Mouse (Mus musculus) cerebellum, postnatal 14 days (tissue): ENCODE measurements at regions not wholly inside any gene's neighbourhood (a gene's known extent, or its start where the extent isn't known, plus 50 kb on each side); places are given as distances from the start of the nearest gene placed in this dataset.
A peak's percentile ranks its signal among the peaks of the same experiment; 100 is the strongest.

ENCODE experiments used
- DNase-seq, 2 experiments: peaks; one replicate each; pipeline ENCODE4 v3.0.0; 2021; ENCODE audit warnings: mixed read lengths in 2 of 2

DNA sequence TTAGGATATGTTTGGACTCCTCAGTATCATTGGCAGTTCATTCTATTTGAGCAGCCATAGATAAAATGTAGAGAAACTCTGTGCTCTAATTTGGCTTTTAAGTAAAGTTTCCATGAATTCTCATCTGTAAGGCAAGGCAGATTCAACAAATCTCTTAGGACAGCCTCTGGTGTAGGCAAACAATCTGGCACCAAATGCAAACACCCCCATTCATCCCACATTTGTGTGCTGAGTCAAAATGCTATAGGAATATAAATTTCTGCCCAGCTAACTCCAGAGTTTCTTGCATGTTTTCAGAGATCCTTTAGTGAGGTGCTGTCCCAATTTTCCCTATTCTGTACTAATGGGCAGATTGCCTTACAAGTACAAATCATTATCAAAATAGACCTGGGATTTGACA is 695.7 kb upstream of the Kif18a start:
- no peak for DNase-seq

DNA sequence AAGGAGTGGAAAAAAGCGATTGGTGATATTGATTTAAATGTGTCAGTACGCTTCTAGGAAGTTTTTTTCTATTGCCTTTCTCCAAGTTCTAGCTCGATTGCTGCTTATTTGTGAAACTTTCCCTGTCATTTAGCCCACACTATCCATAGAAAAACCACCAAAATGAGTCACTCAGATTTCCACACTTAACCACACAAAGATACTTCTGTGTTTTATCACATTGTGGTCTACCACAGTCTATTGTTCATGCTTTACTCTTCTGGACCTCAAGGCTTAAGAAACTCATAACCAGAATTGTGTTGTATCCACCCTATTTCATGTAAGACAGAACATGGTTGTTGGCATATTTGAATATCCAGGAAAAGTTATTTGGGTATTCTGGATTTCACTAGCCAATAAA is 687.0 kb upstream of the Kif18a start:
- DNase-seq = no peak

DNA sequence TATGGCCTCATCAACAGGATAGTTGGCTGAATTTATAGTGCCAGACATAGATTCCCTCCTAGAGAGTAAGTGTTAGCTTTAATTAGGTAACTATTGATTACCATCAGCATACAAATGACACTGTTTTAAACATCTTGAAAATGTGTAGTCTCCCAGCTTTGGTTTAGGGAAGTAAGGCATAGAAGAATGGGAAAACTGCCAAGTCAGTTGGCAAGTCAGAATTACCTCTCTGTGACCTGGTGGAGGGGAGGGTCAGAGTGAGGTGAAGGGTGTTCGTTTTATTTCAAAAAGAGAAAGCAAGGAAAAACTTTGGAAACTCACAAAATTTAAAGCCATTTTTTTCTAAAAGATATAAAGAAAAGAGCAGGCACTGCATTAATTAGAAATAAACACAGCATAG is 680.2 kb upstream of the Kif18a start:
- no peak for DNase-seq

DNA sequence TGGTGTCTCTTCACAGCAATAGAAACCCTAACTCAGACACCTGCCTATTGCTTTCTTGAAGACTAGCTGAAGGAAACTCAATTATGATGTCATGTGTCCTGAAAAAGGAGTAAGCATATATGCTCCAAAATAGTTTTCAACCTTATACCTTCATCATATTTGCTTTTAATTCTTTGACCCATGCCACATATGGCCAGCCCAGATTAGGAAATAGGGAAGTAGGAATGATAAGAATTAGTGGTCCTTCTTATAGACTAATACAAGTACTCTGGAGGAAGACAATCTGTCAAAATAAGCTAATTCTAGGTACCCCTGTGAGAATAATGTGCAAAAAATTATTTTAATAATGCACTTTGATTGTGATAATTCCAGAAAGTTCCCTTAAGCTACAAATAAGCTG is 661.0 kb upstream of the Kif18a start:
- no peak for DNase-seq

DNA sequence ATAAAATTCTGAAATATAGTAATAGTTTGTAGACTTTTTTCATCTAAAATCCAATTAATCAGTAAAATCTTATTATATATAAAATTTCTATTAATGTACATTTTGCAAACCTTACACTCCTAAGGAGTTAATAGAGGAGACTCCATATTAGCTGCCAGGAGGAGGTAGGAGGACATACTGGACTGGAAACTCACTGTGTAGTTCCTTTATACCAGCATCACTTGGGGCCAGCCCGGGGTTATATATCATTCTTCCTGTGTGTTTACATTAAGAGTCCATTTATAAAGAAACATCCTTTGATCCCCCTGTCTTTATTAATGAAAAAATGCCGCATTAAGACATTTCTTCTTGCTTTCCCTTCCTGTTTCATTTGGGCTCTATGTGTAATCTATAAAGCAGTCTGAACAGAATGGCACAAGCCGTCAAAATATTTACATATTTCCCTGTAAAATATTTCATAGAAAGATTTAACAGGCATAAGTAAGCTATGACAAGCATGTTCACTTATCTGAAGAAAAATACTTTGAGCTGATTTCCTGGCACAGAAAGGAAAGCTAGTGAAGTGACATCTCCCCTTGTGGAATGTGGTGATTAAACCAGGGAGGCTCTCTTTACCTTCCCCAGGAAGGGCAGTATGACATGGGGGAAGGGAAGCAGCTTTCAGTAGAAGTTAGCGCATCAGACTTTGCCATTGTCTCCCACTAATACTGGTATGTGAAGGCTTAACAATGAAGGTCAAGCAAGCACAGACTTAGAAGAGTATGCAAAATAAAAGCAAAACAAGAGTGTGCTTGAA is 658.0 kb upstream of the Kif18a start:
- DNase-seq = no peak

DNA sequence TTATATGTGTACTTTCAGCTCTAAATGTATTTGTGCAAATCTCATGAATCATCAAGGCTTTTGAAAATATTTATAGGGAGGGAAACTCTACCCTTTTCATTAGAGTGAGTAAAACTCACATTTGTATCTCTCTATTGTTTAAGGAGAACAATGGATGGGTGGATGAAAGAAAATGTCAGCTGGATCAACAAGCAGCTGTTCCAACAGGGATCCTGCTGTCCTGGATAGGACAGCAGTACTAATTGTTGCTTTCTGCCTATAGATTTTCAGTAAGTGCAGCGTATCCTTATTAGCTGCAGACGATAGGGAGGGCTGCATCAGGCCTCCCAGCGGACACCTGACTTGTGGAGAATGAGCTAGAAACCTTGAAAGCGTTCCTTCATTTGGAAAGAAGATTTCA is 644.9 kb upstream of the Kif18a start:
- DNase-seq = no peak

DNA sequence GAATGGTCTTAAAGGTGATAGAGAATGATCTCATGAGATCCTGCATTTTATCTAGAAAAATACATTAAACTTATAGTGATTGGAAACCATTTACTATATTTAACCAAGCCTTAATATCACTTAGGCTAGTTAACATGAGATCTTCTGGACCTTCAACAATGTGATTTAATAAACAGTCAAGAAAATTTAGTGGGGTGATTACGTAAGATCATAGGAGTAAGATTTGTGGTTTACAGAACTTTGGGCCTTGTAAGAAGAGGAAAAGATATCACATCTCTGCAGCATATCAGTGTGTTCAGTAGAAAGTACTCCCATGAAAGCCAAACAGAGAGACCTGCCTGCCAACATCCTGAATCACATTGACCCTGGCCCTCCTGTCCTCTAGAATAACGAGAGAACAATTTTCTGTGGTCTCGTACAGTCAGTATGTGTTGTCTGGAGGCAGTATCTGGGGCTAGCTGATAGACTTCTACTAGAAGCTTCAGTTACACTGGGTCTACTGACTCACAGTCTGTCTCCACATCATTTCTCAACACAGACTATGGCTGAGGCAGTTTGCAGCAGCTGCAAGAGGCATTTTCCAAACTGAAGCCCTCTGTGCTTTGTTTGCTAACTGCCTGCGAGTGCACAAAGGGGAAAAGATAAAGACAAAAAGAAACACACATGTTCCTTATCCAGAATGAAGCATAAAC is 619.7 kb upstream of the Kif18a start:
- no peak for DNase-seq

DNA sequence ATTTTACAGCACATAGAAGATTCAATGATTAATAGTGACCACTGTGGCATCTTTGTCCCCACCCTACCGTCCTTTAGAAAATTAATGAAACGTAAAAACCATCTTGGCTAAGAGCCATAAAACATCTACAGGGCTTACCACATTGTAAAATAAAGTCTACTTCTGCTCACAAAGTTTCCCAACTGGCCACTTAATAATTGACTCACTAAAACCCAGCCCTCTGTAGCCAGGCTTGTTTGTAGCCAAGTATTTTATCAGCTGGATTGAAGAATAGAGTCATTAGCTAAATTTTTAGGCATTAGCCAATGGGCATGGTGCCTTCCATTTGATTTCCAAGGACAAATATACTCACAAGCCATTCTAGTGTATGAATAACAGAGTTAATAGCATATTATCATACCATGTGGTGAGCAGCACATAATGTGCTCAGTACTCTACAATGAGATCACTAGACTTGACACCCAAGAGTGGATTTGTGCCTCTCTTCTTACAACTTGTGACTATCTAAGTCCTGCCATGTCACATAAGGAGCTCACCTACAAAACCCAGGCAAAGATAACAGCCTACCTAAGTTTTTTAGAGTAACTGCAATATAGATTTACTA is 602.7 kb upstream of the Kif18a start:
- DNase-seq = no peak

DNA sequence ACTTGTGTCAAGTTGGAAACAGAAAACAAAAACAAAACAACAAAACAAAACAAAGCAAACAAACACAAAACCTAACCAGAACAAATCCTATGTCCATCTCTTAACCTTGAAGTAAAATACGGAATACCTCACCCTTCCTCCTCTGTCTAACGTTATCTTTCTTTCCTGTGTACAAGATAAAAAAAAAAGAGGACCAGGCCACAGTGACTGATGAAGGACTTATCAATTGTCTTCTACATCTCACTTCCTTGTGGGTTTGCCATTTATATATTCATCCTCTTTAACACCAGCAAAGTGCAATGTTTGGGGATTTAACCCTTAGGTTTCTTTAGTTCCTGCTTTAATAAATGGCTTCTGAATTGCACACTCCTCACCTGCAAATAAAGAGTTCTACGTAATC is 599.0 kb upstream of the Kif18a start:
- no peak for DNase-seq

DNA sequence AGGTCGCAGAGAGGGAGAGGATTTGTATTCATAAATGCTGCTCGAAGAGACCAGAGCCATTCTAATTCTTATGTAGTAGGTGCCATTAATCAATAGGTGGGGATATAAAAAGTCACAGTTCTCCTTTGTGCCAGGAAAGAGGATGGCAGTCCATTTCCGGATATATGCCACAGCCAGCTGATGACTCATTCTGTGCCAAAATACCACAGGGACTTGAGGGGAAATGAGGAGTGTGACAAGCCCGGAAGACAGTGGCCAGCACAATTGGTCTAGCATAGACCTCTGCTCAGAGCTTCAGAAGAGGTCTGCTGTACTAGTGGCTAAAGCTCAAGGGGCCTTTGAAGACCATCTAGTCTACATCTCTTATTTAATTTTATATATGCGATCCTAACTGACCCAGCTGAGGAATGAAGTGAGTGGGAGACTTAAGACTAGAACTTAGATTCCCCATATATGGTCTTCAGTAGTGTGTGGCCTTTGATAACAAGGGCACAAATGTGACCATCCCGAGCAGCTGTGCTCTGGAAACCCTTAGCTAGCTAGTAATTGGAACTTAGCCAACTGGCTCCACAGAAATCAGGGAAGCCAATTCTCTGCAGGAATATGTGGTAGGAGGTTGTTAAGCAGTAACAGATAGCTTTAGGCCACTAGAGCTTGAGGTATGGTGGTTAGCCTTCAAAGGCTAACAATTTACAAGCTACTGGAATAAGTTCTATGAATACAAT is 594.4 kb upstream of the Kif18a start:
- DNase-seq = peak; percentile 26 to 33

DNA sequence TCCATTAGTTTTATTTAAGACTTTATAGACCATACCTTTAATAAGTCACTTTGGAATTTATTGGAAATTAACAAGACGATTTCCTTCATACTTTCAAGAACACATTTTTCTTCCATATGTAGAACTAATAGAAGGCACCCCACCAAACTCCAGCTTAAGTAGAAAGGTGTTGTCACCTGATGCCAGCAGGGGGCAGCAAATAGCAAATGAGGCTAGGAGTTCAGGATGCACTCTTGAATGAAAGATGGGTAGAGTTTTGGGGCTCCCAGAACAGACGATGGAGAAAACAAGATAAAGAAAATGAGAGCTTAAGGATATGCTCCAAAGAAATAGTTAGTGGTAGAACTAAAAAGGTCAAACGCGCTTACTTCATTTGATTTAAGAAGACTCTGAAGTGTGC is 590.4 kb upstream of the Kif18a start:
- peak; percentile 61 to 73 for DNase-seq

DNA sequence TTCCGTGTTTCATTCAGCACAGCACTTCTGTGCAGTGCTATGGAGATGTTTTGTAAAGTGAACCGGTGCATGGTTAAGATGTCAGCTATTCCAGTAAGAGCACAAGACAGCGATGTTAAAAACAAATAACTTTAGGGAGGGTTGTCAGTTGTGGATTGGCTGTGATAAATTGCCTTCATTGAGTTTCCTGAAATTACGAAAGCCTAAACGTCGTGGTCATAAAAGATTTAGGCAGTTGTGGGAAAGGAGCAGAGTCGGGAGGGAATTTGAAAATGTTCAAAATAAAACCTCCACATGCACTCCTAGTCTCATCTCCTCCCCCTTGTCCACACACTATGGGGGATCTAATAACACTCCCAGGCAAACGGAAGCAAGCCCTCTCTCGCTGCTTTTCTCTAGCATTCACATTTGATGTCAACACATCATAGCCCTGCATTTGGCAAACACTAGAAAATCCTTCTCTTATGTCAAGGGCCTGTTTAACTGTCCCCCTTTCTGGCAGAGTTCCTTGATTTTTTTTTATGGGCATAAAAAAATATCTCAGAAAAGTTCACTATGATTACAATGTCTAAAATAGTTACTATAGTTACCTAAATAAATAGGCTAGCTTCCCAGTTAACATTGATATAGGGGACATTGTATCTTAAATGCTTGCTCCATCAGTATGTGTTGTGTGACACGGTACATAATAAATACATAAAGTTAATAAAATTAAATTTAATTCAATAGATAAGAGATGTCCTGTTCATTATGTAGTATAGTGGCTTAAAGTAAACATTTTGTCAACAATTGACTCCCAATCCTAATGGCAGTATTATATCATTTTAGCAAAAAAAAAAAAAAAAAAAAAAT is 589.2 kb upstream of the Kif18a start:
- DNase-seq = no peak

DNA sequence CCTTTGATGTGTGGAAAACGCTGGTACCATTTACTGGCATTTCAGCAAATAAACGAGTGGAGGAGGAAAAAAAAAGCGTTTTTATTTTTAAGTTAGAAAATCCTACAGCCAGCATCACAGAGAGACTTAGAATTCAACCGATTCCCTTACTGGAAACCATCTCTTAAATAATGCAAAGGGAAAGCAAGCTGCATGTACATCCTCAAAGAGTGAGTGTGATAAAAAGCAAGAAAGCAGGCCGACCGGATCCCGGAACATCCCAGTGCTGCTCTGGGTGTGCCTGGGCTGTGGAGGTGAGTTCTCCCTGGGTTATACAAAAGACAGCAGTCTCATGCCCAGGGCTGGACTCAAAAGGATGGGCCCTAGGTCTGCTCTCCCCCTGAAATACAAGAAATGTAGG is 579.2 kb upstream of the Kif18a start:
- no peak for DNase-seq

DNA sequence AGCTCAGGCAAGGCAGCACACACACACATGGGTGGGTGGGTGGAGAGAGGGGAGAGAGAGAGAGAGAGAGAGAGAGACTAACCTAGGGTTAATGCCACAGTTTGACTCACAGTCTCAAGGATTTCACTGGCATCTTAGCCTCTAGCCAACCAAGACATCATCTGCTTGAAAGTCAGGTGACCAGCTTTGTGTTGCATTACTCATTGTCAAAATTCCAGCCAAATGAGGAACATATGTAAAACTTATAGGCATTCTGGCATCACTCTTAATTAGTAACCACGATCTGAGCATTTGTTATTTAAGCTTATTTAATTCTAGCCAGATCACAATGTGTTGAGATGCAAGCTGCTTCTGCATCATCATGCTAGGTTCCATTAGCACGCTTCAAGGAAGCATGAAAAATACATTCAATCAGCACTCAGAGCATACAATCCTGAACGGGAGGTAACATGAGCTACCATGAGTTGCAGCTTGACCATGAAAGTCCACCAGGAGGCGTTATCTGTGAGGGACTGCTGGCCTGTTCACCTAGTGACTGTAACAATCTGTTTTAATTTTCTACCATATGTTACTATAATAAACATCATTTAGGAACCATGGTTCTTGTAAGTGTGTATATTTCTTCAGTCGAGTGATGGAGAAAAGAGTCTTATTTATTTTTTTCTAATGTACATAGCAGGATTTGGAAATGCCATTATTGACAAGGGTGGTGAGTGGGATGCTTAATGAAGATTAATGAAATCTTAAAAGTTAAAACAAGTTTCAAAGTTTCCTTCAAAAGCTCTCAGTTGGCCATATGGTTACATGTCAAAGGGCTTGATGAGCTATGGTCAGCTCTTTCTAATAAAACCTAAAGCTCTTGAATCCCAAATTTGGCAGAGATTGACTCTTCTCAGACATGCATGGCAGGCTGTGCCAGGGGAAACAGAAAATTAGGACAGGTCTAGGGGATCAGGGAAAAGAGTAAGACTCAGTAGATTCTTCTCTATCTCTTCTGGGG is 572.4 kb upstream of the Kif18a start:
- DNase-seq = no peak

DNA sequence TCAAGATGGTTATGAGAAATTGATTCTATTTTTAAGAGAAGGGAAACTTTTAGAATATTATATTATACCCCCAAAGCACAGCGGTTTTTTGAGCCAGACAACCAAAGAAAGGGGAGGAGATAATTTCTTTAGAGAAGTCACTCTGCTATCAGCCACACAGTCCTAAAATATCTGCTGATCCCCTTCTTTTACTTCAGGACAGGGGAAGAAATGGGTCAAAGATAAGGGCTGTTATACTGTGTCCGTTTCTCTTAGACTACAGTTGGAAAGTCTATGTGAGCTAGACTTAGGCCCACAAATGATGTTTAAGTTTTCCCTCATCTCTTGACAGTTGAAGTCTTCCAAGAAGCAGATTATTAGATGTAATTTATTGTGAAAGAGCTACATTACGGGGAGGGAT is 538.5 kb upstream of the Kif18a start:
- DNase-seq = no peak

DNA sequence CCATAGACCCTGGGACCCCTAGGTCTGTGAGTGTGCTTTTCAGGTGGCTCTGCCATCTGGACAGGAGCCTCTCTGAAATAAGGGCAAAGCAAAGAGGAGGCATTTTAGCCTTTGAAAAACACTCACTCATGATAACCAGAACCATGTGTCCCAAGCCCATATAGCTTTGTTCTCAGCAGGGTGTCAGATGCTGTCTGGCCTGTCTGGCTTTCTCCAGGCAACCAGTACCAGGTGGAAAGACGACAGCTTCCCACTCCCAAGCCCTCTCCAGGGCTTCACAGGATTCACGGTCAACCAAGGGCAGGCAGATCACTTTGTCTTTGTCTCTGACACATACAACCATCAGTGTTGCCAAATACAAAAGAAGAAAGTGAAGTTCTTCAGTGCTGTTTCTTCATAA is 537.0 kb upstream of the Kif18a start:
- DNase-seq = no peak

DNA sequence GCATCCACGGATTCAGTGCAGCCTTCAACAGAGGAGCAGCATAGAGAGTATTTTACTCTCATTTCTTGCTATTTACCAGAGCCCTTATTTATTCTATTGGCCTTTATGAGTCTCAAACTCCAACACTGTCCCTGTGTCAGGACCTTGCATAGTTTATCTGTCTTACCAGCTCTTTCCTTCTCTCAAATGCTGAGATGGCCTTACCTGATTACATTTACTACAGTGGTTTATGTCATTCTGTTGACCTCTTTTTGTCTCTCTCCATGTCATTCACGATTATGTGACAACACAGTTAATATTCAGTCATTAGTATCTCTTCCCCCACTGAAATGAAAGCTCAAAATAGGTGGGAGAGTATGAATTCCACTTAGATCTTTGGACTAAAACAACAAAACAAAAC is 535.7 kb upstream of the Kif18a start:
- DNase-seq = no peak

DNA sequence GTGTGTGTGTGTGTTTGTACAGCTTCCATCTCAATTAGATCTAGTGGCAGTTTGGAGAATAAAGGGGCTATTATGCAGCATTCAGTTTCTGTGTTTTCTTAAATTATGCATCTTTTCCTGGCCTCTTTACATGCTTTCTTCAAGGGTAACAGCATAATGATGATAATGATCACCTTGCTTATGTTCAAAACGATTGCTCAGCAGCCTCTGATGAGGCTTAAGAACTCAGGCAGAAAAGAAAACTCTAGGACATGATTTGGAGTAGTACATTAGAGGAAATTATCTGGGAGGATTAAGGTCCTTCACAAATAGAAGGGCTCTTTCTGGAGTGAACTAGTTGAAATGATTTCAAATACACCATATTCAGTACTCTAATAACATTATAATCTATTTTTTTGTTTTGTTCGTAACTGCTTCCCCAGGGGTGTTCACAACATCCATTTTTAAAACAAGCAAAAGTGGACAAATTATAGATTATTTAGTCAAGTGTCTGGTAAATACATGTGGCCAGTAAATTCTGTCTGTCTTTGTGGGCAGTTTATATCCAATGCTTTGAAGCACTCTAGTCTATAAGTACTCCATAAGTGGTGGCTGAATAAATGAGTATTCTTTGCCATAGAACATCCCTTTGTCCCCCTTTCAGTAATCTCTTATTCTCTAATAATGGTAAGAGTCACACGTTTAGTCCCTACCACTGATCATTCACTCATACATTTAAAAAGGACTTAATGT is 526.9 kb upstream of the Kif18a start:
- DNase-seq = no peak

DNA sequence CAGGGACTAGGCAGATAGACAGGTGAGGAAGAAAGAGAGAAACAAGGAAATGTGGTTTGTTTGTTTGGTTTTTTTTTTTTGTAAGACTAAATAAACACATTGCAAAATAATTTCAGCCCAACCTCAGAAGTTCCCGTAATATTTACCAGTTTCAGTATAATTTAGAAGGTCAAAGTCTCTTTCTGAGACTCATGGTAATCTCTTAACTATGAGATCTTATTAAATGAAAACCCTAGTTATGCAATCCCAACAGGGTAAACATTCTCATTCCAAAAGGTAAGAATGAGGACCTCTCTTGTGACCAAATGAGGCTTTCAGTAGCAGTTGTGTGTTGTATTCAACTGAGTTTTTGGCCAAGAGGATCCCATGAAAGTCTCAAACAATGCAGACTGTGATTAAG is 524.7 kb upstream of the Kif18a start:
- no peak for DNase-seq

DNA sequence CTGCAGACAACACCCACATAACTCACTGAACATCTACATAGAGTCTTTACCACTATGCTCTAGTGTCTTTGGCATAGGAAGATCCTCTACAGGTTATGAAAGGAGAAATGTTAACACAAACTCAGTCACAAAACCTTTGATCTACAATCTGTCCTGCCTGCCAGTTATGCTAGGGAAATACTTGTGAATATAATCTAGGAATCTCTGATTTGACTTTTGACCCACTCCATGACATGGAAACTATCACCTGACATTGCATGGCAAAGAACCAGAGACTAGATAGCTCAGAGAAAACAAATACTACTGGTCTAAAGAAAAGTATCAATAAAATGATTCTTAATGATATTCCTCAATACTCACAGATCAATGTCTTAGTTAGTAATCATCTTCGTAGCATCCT is 524.3 kb upstream of the Kif18a start:
- DNase-seq = no peak

DNA sequence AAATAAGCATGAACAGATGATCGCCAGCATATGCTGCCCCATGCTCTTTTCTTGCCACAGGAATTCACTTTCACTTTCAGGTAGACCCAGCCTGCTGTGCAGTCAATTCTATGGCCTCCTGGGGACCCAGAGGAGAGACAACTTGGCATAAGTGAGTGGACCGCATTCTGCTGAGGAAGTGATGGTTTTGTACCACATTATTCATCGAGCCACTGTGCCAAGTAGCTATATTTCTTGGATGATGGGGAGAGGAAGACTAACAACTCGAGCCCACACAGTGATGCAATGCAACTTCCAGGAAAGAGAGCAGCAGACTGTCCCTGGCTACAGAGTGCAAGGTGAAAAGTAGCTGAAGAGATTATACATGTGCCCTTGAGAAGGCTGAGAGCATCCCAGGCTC is 515.8 kb upstream of the Kif18a start:
- no peak for DNase-seq
